Mouse (Mus musculus): Measurements from ENCODE around the gene Fkbp14.

Gene Fkbp14

GRCm38 (mm10) chr6:54597208-54597607 lies at the start of gene Fkbp14:
TSS of gene Fkbp14 (minus strand) at chr6:54597308.
- no peak for DNase-seq

- no peak for DNase-seq
Measured at GRCm38 (mm10) chr6:54643181-54643580, 46.1 kb upstream of the Fkbp14 start.

- no peak for DNase-seq
Measured at GRCm38 (mm10) chr6:54641953-54642352, 44.8 kb upstream of the Fkbp14 start.

GRCm38 (mm10) chr6:54639877-54640276 lies 42.8 kb upstream of the Fkbp14 start:
- no peak for DNase-seq

GRCm38 (mm10) chr6:54631462-54631861 lies 34.4 kb upstream of the Fkbp14 start:
- DNase-seq = peak; percentile 8 to 25

DNA sequence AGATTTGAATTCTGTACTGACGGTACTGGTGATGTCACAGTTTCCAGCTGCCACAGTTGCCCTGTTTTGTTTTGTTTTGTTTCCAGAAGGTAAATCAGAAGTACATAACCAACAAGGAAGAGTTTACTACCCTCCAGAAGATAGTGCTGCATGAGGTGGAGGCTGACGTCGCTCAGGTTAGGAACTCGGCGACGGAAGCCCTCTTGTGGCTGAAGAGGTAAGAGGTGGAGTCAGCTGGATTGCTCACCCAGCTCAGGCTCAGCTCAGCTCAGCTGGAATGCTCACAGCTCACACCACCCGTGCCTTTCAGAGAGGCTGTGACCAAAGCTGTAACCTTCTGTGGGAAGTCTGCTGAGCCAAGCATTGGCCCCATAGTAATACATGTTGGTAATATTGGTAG lies 32.6 kb upstream of the Fkbp14 start:
- peak; percentile 14 to 21 for DNase-seq

- DNase-seq = no peak
Measured at GRCm38 (mm10) chr6:54628381-54628780, 31.3 kb upstream of the Fkbp14 start.

DNA sequence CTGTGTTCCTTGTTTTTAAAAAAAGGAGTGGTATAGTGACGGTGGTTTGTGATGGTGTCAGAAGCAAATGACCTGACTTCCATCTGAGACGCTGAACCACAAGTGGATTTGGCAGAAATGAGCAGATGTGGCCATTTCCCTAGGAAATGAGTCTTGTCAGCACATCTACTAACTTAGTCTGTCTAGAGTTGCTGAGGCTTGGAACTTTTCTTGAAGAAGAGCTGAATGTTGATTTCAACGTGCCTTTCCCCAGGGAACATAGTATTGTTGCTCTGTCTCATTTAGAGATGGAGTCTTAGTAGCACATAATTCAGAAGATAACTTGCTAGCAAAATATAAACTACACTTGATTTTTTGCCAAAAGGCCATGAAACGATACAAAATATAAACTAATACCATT lies 23.2 kb upstream of the Fkbp14 start:
- no peak for DNase-seq

- no peak for DNase-seq
Measured at GRCm38 (mm10) chr6:54619530-54619929, 22.4 kb upstream of the Fkbp14 start.

GRCm38 (mm10) chr6:54617363-54617762 lies 20.3 kb upstream of the Fkbp14 start:
- DNase-seq = no peak

DNA sequence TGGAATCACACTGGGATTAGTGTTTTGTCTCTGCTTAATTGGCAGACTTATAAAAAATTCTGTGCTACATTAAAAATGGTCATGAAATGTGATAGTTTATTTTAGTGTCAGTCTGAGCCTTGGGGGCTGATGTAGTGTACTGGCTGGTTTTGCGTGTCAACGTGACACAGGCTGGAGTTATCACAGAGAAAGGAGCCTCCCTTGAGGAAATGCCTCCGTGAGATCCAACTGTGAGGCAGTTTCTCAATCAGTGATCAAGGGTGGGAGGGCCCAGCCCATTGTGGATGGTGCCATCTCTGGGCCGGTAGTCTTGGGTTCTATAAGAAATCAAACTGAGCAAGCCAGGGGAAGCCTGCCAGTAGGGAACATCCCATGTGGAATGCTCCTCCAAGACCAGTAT lies 9.1 kb upstream of the Fkbp14 start:
- DNase-seq = no peak

GRCm38 (mm10) chr6:54604001-54604715 lies 7.0 kb upstream of the Fkbp14 start:
- DNase-seq = no peak

DNA sequence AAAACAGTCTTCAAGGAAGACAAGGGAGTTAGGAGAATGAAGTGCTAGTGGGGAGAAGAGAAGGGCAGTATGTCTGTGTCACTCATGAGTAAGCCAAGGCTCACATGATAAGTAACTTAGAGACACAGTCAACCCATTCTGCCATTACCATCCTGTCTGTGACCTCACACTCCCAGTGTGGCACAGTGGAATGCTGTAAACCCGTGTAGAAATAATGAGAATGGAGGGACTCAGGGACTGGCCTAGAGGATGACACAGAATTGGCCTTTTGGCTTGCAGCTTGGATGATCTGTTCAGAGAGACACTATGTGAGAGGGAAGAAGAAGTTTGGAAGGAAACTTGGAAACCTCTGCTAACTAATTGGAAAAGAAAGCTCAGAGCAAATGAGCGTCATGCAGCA lies 5.8 kb upstream of the Fkbp14 start:
- no peak for DNase-seq

DNA sequence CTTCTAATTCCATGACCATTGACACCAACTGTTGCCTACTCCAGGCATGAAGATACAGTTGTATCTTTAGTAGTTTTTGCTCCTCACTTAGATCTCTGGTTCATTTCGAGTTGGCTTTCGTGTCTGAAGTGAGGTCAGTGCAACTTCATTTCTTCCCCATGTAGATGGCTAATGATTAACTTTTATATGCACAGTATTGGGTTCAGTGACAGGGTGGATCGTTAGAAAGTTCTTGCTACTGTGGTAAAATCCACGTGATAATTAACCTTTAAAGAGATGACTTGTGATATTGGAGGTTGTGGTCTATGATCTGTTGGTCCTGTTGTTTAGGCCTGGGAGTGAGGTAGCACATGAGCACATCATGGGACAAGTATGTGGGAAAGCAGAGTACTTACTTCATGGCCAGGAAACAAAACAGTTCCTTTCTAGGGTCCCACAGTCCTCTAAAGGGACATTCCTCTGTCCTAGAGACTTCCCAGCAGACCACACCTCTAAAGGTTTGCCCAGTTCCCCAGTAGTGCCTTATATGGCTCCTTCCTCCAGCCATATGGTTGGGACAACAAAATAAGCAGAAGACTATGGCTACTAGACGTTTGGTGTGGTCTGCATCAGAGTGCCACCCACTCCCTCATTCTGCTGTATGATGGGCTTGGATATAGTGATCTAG lies 3.7 kb upstream of the Fkbp14 start:
- no peak for DNase-seq

GRCm38 (mm10) chr6:54597711-54598110 lies 603 bp upstream of the Fkbp14 start:
- DNase-seq = no peak

GRCm38 (mm10) chr6:54595330-54595878 lies 1.7 kb downstream of the Fkbp14 start:
- no peak for DNase-seq

DNA sequence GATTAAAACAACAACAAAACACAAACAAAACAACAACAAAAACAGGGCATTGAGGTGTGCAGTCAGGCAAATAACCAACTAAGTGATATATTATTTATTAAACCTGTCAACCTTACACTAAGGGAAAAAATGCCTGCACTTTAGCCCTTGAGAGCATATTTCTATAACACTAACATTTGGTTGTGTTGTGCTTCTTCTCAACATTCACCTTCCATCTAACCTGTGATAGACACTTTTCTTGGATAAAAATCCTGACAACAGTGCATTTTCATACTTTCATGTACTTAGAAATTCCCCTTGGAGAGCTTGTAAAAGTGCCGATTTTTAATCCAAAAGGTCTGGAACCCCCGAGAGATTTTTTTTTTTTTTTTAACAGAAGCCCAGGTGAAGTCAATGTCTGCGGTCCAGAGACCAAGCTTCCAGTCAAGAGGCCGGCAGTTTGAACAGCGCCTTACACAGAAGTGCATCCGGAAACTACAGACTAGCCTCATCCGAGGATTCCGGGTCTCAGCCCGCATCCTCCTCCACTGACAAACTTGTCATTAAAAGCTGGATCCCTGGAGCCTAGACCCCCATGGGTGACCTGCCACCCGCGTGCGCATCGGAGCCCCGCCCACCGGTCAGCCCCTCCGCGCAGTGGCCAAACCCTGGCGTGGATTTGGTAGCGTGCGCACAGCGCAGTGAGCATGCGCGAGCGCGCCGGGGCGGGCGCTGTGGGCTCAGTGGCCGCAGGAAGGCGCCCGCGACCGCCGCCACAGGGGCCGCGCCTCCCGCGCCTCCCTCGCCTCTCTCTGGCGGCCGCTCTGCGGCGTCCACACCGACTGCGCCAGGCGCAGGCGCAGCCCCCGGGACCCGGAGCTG lies 2.4 kb downstream of the Fkbp14 start, which contains the start of gene Plekha8:
Gene Plekha8 (plus strand): TSS at position 643 of the 861 bp plus-strand sequence.
- DNase-seq = peak; percentile 81 to 85

GRCm38 (mm10) chr6:54593766-54594468 lies 3.2 kb downstream of the Fkbp14 start:
- no peak for DNase-seq

GRCm38 (mm10) chr6:54592938-54593535 lies 4.1 kb downstream of the Fkbp14 start:
- DNase-seq = peak; percentile 71 to 80

DNA sequence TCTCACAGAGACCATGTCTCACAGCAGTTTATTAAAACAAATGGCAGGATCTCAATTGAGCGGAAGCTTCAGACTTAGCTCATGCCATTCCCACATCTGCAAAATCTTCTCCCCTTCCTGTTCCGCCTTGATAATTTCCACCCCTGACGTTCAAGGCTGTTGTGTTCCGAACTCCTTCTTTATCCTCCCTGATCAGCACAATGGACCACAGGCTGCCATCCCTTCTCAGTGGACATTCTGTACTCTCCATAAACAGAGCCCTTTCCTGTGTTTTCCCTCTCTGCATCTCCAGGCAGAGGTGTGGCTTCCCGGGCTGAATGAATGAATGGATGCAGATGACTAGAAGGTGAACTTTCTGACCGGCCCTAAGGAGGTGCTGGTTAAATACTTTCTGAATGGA lies 5.3 kb downstream of the Fkbp14 start:
- DNase-seq = no peak

DNA sequence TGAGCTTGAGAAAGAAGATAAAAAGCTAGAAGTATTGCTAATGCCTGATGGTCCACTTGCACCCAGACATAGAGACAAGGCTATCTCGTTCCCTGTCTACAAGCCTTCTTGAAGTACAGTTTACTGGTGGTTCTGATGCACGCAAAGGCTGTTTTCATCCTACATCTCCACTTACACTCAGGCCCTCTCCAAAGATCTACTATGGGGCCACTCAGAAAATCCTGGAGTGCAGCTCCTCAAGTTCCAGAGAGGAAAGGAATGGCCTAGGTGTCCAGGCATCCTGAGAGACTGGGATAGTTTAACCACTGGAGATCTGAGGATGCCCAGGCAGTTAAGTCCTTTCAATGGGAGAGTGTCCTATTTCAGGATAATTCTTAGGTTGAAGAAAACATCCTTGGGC lies 6.4 kb downstream of the Fkbp14 start:
- no peak for DNase-seq

DNA sequence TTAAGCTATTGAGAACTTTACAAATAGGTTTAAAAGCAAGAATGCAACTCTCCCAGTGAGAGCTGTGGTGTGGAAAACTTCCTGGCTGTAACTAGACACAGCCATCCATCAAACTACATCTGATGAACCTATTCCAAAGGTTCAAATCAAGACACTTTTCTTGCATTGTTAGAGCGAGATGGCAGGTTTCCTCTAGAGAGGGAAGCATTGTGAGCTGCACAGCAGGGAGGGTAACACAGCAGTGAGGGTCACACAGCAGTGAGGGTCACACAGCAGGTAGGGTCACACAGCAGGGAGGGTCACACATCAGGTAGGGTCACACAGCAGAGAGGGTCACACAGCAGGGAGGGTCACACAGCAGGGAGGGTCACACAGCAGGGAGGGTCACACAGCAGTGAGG lies 8.9 kb downstream of the Fkbp14 start:
- no peak for DNase-seq

Measured in thymus, postnatal 36 days (tissue).